In genomic region chr19:56364563-56364962, GRCm38 (mm10) we compare ENCODE assay signal across 12 mouse cellular contexts. TPM values are rescaled to one million over a fixed set of nuclear protein-coding genes. Genes with fewer than 3 reads are reported as not detected.
"Had no signal": no experiment of that assay in that cellular context is flagged by ENCODE, and none has a peak within 500 bp of the region (broad histone marks: within the 10 kb centered on the region; RNA-seq: fewer than 3 reads in every experiment).

No protein-coding gene starts in this region.

- H3K4me2 ChIP-seq: limb, embryonic 13.5 days; midbrain, embryonic 12.5 days; neural tube, embryonic 13.5 days had no signal

- H3K27me3 ChIP-seq: midbrain, embryonic 12.5 days; neural tube, embryonic 13.5 days had no signal

- H3K4me3 ChIP-seq: limb, embryonic 13.5 days; midbrain, embryonic 12.5 days; neural tube, embryonic 13.5 days had no signal

- H3K27ac ChIP-seq: limb, embryonic 13.5 days; liver, embryonic 14.5 days; midbrain, embryonic 12.5 days; neural tube, embryonic 13.5 days had no signal

- H3K36me3 ChIP-seq: limb, embryonic 13.5 days; midbrain, embryonic 12.5 days; neural tube, embryonic 13.5 days had no signal

- H3K9ac ChIP-seq: limb, embryonic 13.5 days; liver, embryonic 14.5 days; midbrain, embryonic 12.5 days; neural tube, embryonic 13.5 days had no signal

- H3K4me1 ChIP-seq: midbrain, embryonic 12.5 days; neural tube, embryonic 13.5 days had no signal

- H3K9me3 ChIP-seq: limb, embryonic 13.5 days; midbrain, embryonic 12.5 days; neural tube, embryonic 13.5 days had no signal

- ATAC-seq: hindbrain, embryonic 16.5 days; inflammation-experienced regulatory T-cells, adult 6 months; midbrain, embryonic 16.5 days had no signal

- DNase-seq: kidney, adult 9 months; left cerebral cortex, postnatal 4 days; retina, postnatal 1 day; right cerebral cortex, postnatal 4 days; spleen, adult 18-20 months had no signal

RNA-seq across cellular contexts. Expression of gene Nrap, which starts 25.3 kb away (rescaled TPM):
- polyA plus RNA-seq: inflammation-experienced regulatory T-cells, adult 6 months had no signal
